Comparison of ENCODE assay signal across 11 mouse cellular contexts in genomic region chr11:79777988-79778387, GRCm38 (mm10).
DNase-seq lines count a peak whose midpoint lies in the region; ATAC-seq and TF ChIP-seq lines count a peak whose summit lies in the region.
"Had no signal": no experiment of that assay in that cellular context is flagged by ENCODE, and none has a peak within 500 bp of the region (broad histone marks: within the 10 kb centered on the region; RNA-seq: fewer than 3 reads in every experiment).

No protein-coding gene starts in this region.

- no peak for TF ChIP-seq RAD21 in MEL (IDR thresholded peaks at IDR 0.05; ENCODE audit: low read depth, low read length)

- no peak overlapping the region for H3K4me3 ChIP-seq in intestine, postnatal 0 days (ENCODE audit: low read depth, low read length)
- no peak overlapping the region for H3K4me3 ChIP-seq in intestine, embryonic 15.5 days (replicated peaks)
- H3K4me3 ChIP-seq in MEL (ENCODE audit: control insufficient read depth in 1 of 2, insufficient read depth in 1 of 2, low read depth in 2 of 2, low read length in 2 of 2) = no peak overlapping the region
- no peak overlapping the region for H3K4me3 ChIP-seq in heart, embryonic 16.5 days (ENCODE audit: low read length)
- H3K4me3 ChIP-seq: lung, embryonic 15.5 days had no signal

- H3K27me3 ChIP-seq in intestine, postnatal 0 days (replicated peaks; ENCODE audit: control insufficient read depth, insufficient read depth, low read length) = no peaks in the 10 kb centered on the region
- no peaks in the 10 kb centered on the region for H3K27me3 ChIP-seq in intestine, embryonic 15.5 days (replicated peaks)
- peaks cover 12 to 17% of the 10 kb centered on the region in 2 experiments for H3K27me3 ChIP-seq in MEL (ENCODE audit: control insufficient read depth in 1 of 2, insufficient read depth in 2 of 2, low read length in 2 of 2)
- H3K27me3 ChIP-seq in heart, embryonic 16.5 days (ENCODE audit: control insufficient read depth, insufficient read depth, low read length) = no peaks in the 10 kb centered on the region
- H3K27me3 ChIP-seq: lung, embryonic 15.5 days had no signal

- no peak for TF ChIP-seq CTCF in intestine, postnatal 0 days (IDR thresholded peaks at IDR 0.05; ENCODE audit: low read depth)
- no peak for TF ChIP-seq CTCF in MEL (IDR thresholded peaks at IDR 0.05 in 2 of 3, conservative IDR thresholded peaks at IDR 0.05 in 1 of 3; ENCODE audit: control insufficient read depth in 1 of 3, insufficient read depth in 1 of 3, low read depth in 2 of 3, low read length in 3 of 3, poor library complexity in 1 of 3, severe bottlenecking in 1 of 3)

- ATAC-seq in intestine, postnatal 0 days = 0 out of 2 replicates have a peak, but pooled peaks have one; percentile 9
- no peak for ATAC-seq in intestine, embryonic 15.5 days
- peak; percentile 82 for ATAC-seq in heart, embryonic 16.5 days (replicated peaks; ENCODE audit: extremely low read depth, insufficient read depth, low FRiP score)
- ATAC-seq in activated CD4-positive, CD25-positive, alpha-beta regulatory T cell, adult 4 months = no peak

- H3K79me2 ChIP-seq in MEL (ENCODE audit: control insufficient read depth, insufficient read depth, low read length, poor library complexity) = no peaks in the 10 kb centered on the region

- no peak overlapping the region for H3K9ac ChIP-seq in intestine, postnatal 0 days (ENCODE audit: low read depth, low read length)
- no peak overlapping the region for H3K9ac ChIP-seq in intestine, embryonic 15.5 days
- H3K9ac ChIP-seq in MEL (ENCODE audit: control insufficient read depth, low read depth, low read length, poor library complexity, severe bottlenecking) = no peak overlapping the region
- no peak overlapping the region for H3K9ac ChIP-seq in heart, embryonic 16.5 days (ENCODE audit: low read length)
- H3K9ac ChIP-seq: lung, embryonic 15.5 days had no signal

- no peak for TF ChIP-seq POLR2A in MEL (IDR thresholded peaks at IDR 0.05; ENCODE audit: control insufficient read depth in 1 of 2, insufficient read depth in 1 of 2, low read depth in 1 of 2, low read length in 2 of 2, poor library complexity in 1 of 2)

- H3K27ac ChIP-seq in intestine, postnatal 0 days (ENCODE audit: low read depth, low read length) = no peak overlapping the region
- H3K27ac ChIP-seq in intestine, embryonic 15.5 days = no peak overlapping the region
- H3K27ac ChIP-seq in MEL (ENCODE audit: control insufficient read depth, low read depth, low read length) = no peak overlapping the region
- H3K27ac ChIP-seq in heart, embryonic 16.5 days (ENCODE audit: low read length) = peak overlapping the region; percentile 69
- H3K27ac ChIP-seq: lung, embryonic 15.5 days had no signal

- H3K36me3 ChIP-seq in intestine, postnatal 0 days (ENCODE audit: control insufficient read depth, insufficient read depth) = no peaks in the 10 kb centered on the region
- H3K36me3 ChIP-seq in intestine, embryonic 15.5 days = no peaks in the 10 kb centered on the region
- H3K36me3 ChIP-seq in MEL (ENCODE audit: control insufficient read depth in 1 of 2, insufficient read depth in 2 of 2, low read length in 2 of 2) = no peaks in the 10 kb centered on the region
- no peaks in the 10 kb centered on the region for H3K36me3 ChIP-seq in heart, embryonic 16.5 days (ENCODE audit: control insufficient read depth, insufficient read depth)
- H3K36me3 ChIP-seq: lung, embryonic 15.5 days had no signal

- 43% methylated on average over 2 of the region's 2 CpGs for WGBS in intestine, postnatal 0 days
- 50% methylated on average over 2 of the region's 2 CpGs for WGBS in intestine, embryonic 15.5 days
- WGBS in heart, embryonic 16.5 days = 22% methylated on average over 2 of the region's 2 CpGs

- peak; percentile 57 for DNase-seq in MEL (ENCODE audit: low read depth, low spot score)
- peak; percentile 86 for DNase-seq in adrenal gland, postnatal 10 days
- DNase-seq in urinary bladder, postnatal 4 days (ENCODE audit: low spot score in 2 of 2) = no peak
- DNase-seq in spleen, postnatal 4 days (ENCODE audit: low spot score in 2 of 2) = no peak
- DNase-seq: layer of hippocampus, adult 9-11 months; thymus, postnatal 25 days had no signal

- H3K9me3 ChIP-seq in intestine, postnatal 0 days (ENCODE audit: control insufficient read depth) = no peaks in the 10 kb centered on the region
- H3K9me3 ChIP-seq in intestine, embryonic 15.5 days = no peaks in the 10 kb centered on the region
- no peaks in the 10 kb centered on the region for H3K9me3 ChIP-seq in MEL (replicated peaks; ENCODE audit: insufficient read depth, low read length)
- no peaks in the 10 kb centered on the region for H3K9me3 ChIP-seq in heart, embryonic 16.5 days (replicated peaks; ENCODE audit: control insufficient read depth, low read length)
- H3K9me3 ChIP-seq: lung, embryonic 15.5 days had no signal

- TF ChIP-seq EP300 in MEL (IDR thresholded peaks at IDR 0.05; ENCODE audit: low read depth in 1 of 2, low read length in 2 of 2) = no peak

- H3K4me2 ChIP-seq in intestine, postnatal 0 days (replicated peaks; ENCODE audit: low read depth) = no peak overlapping the region
- H3K4me2 ChIP-seq in intestine, embryonic 15.5 days (replicated peaks) = no peak overlapping the region
- no peak overlapping the region for H3K4me2 ChIP-seq in heart, embryonic 16.5 days (ENCODE audit: low read depth, low read length)
- H3K4me2 ChIP-seq: lung, embryonic 15.5 days had no signal

- peaks cover 12% of the 10 kb centered on the region; the same call in 1 of the 2 replicates for H3K4me1 ChIP-seq in intestine, postnatal 0 days (replicated peaks; ENCODE audit: control insufficient read depth, insufficient read depth, low read length)
- peaks cover 13% of the 10 kb centered on the region for H3K4me1 ChIP-seq in intestine, embryonic 15.5 days (replicated peaks)
- H3K4me1 ChIP-seq in MEL (ENCODE audit: control insufficient read depth in 1 of 2, insufficient read depth in 2 of 2, low read length in 2 of 2) = no peaks in the 10 kb centered on the region
- H3K4me1 ChIP-seq in heart, embryonic 16.5 days (ENCODE audit: control insufficient read depth, insufficient read depth, low read length) = peaks cover 47% of the 10 kb centered on the region

TF ChIP-seq in MEL, 35 proteins besides CTCF, POLR2A, EP300 and RAD21:
- no peak for TF ChIP-seq MAZ (IDR thresholded peaks at IDR 0.05; ENCODE audit: low read depth, low read length)
- TF ChIP-seq ETS1 (IDR thresholded peaks at IDR 0.05; ENCODE audit: low read depth, low read length) = peak; percentile 72
- TF ChIP-seq MAX (IDR thresholded peaks at IDR 0.05; ENCODE audit: low read length) = no peak
- no peak for TF ChIP-seq TCF12 (IDR thresholded peaks at IDR 0.05; ENCODE audit: low read depth, low read length)
- no peak for TF ChIP-seq BHLHE40 (IDR thresholded peaks at IDR 0.05; ENCODE audit: borderline replicate concordance, low read depth, low read length)

Comparison
In these comparisons a context has a peak if more than half of its experiments do, and no peak if none do; other contexts are left out.
1. ATAC-seq: peak in intestine, postnatal 0 days (single experiment) and heart, embryonic 16.5 days (single experiment); none in intestine, embryonic 15.5 days (single experiment) and activated CD4-positive, CD25-positive, alpha-beta regulatory T cell, adult 4 months (single experiment).
2. DNase-seq: peak in MEL (single experiment) and adrenal gland, postnatal 10 days (single experiment); none in urinary bladder, postnatal 4 days (0 of 2) and spleen, postnatal 4 days (0 of 2).